Mouse (Mus musculus) lung, embryonic 15.5 days (tissue): Measurements from ENCODE around the gene Itpkb. TPM values are rescaled to one million over a fixed set of nuclear protein-coding genes. Genes with fewer than 3 reads are reported as not detected.

Experiments
- ATAC-seq: fragments of 200-750 bp; cut with Nextera tagmentation; 2 replicates; pipeline ENCODE4 v1.8.0; 2017; ENCODE audit warnings: moderate number of reproducible peaks, borderline replicate concordance; ENCODE audit not compliant: low FRiP score, low TSS enrichment; ENCODE audit errors: extremely low read depth
- H3K27ac ChIP-seq: fragments of 300-500 bp; sonication (generic); 2 replicates; pipeline ENCODE4 v1.5.1; 2015; ENCODE audit warnings: moderate library complexity, mild to moderate bottlenecking, inconsistent platforms
- H3K27me3 ChIP-seq: fragments of 300-500 bp; sonication (generic); 2 replicates; pipeline ENCODE4 v1.6.1; 2015; ENCODE audit warnings: inconsistent platforms
- H3K36me3 ChIP-seq: fragments of 300-500 bp; sonication (generic); 2 replicates; pipeline ENCODE4 v1.6.1; 2015; ENCODE audit warnings: inconsistent platforms
- H3K4me1 ChIP-seq: fragments of 300-500 bp; sonication (generic); 2 replicates; pipeline ENCODE4 v1.6.1; 2015; ENCODE audit warnings: inconsistent platforms
- H3K4me2 ChIP-seq: fragments of 300-500 bp; sonication (generic); 2 replicates; pipeline ENCODE4 v1.6.1; 2015; ENCODE audit warnings: inconsistent platforms, mild to moderate bottlenecking, moderate library complexity
- H3K4me3 ChIP-seq: fragments of 300-500 bp; sonication (generic); 2 replicates; pipeline ENCODE4 v1.5.1; 2015; ENCODE audit warnings: mild to moderate bottlenecking, inconsistent platforms
- H3K9ac ChIP-seq: fragments of 300-500 bp; sonication (generic); 2 replicates; pipeline ENCODE4 v1.6.1; 2015; ENCODE audit warnings: inconsistent platforms
- H3K9me3 ChIP-seq: fragments of 300-500 bp; sonication (generic); 2 replicates; pipeline ENCODE4 v1.6.1; 2016; ENCODE audit warnings: inconsistent platforms
- WGBS: fragments of 180-500 bp; shearing (Covaris S2); methylation state at CpG from one replicate; pipeline ENCODE4 v1.1.7; 2015; 5-methylcytosine and 5-hydroxymethylcytosine counted together
- polyA plus RNA-seq: library from polyadenylated mRNA; unstranded; fragments of >200 nt; fragmentation: Nextera tagmentation; extraction: Ambion mirVana; gene quantifications from 2 replicates; pipeline ENCODE4 v1.2.1, GENCODE M21; 2015

The Itpkb gene
- polyA plus RNA-seq, 1 experiment from 2014 or later, result 10.9 TPM

- Histone ChIP-seq H3K4me3 (no peak overlapping the region), H3K27ac (no peak overlapping the region), H3K9me3 (no peaks in the 10 kb centered on the region), H3K4me1 (peaks cover 14% of the 10 kb centered on the region; the same call in 1 of the 2 replicates), H3K4me2 (no peak overlapping the region), H3K9ac (no peak overlapping the region), H3K36me3 (no peaks in the 10 kb centered on the region), H3K27me3 (no peaks in the 10 kb centered on the region)
- no peak for ATAC-seq
- WGBS, result 43% methylated on average over 4 of the region's 4 CpGs
These were observed 29.3 kb upstream of the Itpkb start for GRCm38 (mm10) chr1:180300997-180301396.

DNA sequence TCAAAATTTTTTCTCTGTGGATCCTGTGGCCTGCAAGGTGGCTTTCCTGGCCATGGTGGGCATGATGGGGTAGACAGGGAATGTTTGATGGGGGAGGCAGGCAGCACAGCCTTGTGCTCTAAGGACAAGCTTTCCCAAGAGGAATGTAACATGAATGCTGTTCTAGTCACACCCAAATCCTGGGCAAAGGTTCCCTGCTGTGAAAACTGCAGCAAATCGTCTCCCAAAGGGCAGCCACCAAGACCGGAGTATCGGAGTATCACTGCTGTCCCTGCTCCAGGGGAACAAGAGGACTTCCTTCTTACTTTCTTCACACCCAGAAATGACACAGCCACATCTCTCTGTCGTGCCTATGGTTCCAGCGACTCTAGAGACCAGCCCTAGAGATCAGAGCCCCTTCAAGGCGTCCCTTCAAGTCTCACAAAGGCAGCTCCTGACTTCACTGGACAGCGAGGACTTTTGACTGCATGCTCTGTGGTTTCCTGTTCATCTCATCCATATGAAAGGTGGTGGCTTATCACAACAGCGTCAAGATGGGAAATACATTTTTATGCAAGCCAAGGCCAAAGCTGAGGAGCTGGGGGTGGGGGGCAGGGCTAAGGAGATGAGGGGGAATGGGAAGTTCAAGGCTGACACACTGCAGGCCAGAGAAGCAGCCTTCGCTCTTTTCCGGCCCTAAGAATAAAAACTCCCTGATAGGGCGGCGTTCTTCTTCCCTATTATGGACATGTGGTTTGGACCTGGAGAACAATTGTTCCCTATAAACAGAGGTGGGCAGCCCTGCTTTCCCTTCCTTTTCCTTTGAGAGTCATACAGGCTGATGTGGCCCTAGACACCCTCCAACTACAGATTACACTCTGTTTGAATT is 27.8 kb upstream of the Itpkb start:
- Histone ChIP-seq H3K27me3 (no peaks in the 10 kb centered on the region), H3K9ac (no peak overlapping the region), H3K36me3 (no peaks in the 10 kb centered on the region), H3K4me1 (peaks cover 21% of the 10 kb centered on the region), H3K27ac (peak overlapping the region; percentile 74), H3K4me3 (no peak overlapping the region), H3K4me2 (no peak overlapping the region), H3K9me3 (no peaks in the 10 kb centered on the region)
- 52% methylated on average over 12 of the region's 12 CpGs for WGBS
- peak; percentile 55; the same call in 1 of the 2 replicates for ATAC-seq

GRCm38 (mm10) chr1:180303600-180303999 is 26.7 kb upstream of the Itpkb start:
- no peak overlapping the region for H3K4me2 ChIP-seq
- H3K4me1 ChIP-seq, result peaks cover 28% of the 10 kb centered on the region
- no peak overlapping the region for H3K4me3 ChIP-seq
- H3K9me3 ChIP-seq, result no peaks in the 10 kb centered on the region
- no peak for ATAC-seq
- no peak overlapping the region for H3K9ac ChIP-seq
- WGBS, result 63% methylated on average over 5 of the region's 5 CpGs
- peak overlapping the region; percentile 51; the same call in 1 of the 2 replicates for H3K27ac ChIP-seq
- H3K27me3 ChIP-seq, result no peaks in the 10 kb centered on the region
- H3K36me3 ChIP-seq, result no peaks in the 10 kb centered on the region

DNA sequence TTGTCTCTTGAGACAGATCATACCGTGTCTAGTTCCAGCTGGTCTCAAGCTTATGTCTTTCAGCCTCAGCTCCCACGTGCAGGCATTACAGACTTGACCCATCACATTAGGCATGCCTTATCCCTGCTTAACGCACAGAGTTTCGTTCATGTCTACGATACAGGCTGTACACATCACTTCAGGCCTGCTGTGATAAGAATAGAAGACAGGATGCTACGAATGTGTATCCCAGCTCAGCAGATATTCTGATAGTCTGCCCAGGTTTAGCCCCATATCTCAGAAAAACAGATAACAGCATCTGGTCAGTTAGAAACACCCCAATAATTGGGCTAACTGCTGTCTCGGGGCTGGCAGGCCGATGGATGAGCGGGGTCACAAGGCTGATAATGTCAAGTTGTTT is 23.4 kb upstream of the Itpkb start:
- no peak overlapping the region for H3K9ac ChIP-seq
- no peaks in the 10 kb centered on the region for H3K27me3 ChIP-seq
- H3K27ac ChIP-seq, result no peak overlapping the region
- H3K4me2 ChIP-seq, result no peak overlapping the region
- no peaks in the 10 kb centered on the region for H3K9me3 ChIP-seq
- WGBS, result 62% methylated on average over 9 of the region's 9 CpGs
- H3K4me3 ChIP-seq, result no peak overlapping the region
- no peak for ATAC-seq
- peaks cover 22% of the 10 kb centered on the region for H3K4me1 ChIP-seq
- H3K36me3 ChIP-seq, result no peaks in the 10 kb centered on the region

DNA sequence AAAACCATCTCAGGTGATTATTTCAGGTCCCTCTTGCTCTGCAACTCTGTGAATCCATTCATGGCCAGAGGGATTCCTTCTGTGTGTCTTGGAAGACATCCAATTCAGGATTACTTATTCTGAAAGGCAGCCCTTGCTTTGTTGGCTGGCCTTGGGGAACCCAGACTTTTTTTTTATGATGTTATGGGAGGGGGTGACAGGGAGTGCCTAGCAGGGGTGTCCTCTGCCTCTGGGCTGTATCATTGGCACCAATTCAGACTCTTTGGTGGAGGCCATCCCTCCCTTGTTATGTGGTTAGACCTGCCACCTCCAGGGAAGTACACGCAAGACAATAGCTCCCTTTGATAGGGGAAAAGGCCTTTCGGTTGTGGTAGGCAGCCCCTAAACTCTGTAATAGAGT is 22.6 kb upstream of the Itpkb start:
- H3K36me3 ChIP-seq, result no peaks in the 10 kb centered on the region
- ATAC-seq, result no peak
- H3K4me1 ChIP-seq, result peaks cover 15% of the 10 kb centered on the region
- no peaks in the 10 kb centered on the region for H3K9me3 ChIP-seq
- no peak overlapping the region for H3K4me2 ChIP-seq
- no peak overlapping the region for H3K27ac ChIP-seq
- whole genome bisulfite sequencing, result 55% methylated on average over 2 of the region's 2 CpGs
- no peak overlapping the region for H3K4me3 ChIP-seq
- no peaks in the 10 kb centered on the region for H3K27me3 ChIP-seq
- no peak overlapping the region for H3K9ac ChIP-seq

DNA sequence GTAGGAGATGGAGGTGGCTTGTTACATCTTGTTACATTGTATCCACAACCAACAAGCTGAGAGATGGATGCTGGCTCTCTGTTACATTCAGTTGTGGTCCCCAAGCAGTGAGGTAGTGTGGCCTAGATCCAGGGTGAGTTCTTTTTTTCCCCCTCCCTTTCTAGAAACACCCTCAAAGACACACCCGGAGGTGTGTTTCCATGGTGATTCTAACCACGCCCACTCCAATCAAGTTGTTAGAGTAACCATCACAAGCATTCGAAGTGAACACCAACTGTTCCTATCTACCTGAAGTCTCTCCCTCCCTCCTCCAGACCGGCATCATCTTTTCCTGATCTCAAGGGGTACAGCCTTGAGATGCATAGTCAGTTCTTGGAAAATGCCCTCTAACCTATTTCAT is 21.4 kb upstream of the Itpkb start:
- H3K9me3 ChIP-seq, result no peaks in the 10 kb centered on the region
- no peak overlapping the region for H3K4me2 ChIP-seq
- no peak overlapping the region for H3K9ac ChIP-seq
- H3K4me3 ChIP-seq, result no peak overlapping the region
- H3K27me3 ChIP-seq, result no peaks in the 10 kb centered on the region
- H3K27ac ChIP-seq, result no peak overlapping the region
- WGBS, result 75% methylated on average over 4 of the region's 4 CpGs
- peaks cover 25% of the 10 kb centered on the region for H3K4me1 ChIP-seq
- no peaks in the 10 kb centered on the region for H3K36me3 ChIP-seq
- no peak for ATAC-seq

GRCm38 (mm10) chr1:180312286-180312685 is 18.0 kb upstream of the Itpkb start:
- no peak overlapping the region; the same call in 1 of the 2 replicates for H3K4me2 ChIP-seq
- no peak overlapping the region for H3K4me3 ChIP-seq
- H3K36me3 ChIP-seq, result no peaks in the 10 kb centered on the region
- no peak overlapping the region for H3K9ac ChIP-seq
- H3K27me3 ChIP-seq, result no peaks in the 10 kb centered on the region
- no peak overlapping the region for H3K27ac ChIP-seq
- 66% methylated on average over 6 of the region's 6 CpGs for WGBS
- H3K9me3 ChIP-seq, result no peaks in the 10 kb centered on the region
- H3K4me1 ChIP-seq, result peaks cover 29% of the 10 kb centered on the region
- ATAC-seq, result no peak

GRCm38 (mm10) chr1:180312792-180313311 is 17.4 kb upstream of the Itpkb start:
- 37% methylated on average over 6 of the region's 6 CpGs for WGBS
- no peak overlapping the region for H3K27ac ChIP-seq

DNA sequence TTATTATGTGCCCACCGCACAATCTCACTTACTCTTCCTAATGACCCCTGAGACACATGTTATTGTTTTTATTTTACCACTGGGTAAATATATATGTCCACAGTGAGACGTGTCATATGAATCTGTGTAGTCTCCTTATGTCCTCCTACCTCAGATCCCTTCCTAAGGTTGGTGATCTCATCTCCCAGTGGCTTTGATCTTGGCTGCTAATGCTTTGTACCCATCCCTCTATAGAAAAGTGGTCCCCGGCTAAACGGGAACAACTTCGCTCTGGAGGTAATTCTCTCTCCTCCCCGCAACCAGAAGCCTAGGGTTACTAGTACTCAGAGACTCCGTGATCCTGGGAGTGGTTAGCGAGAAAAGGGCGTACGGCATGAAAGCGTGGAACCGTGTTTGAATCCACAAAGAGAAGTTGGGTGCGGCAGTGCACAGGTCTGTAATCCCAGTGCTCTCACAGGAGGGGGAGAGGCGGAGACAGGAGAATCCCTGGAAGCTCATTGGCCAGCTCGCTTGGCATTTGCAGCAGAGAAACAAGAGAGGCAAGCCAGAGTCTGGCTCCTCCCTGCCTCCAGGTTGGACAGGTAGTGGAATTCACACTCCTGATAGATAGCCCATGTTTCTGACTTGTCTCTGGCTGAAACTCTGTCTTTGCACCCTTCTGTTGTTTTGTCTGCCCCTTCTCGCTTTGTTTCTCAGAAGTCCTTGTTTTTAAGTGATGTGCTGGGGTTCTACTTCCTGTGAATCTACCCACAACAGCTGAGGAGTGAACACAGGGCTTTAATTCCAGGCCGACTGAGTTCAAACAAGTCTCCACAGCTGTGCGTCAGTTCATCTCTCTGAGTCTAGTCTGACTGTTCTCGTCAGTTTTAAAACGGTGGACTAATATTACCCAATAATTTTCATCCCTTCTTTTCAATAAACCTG is 16.5 kb upstream of the Itpkb start:
- WGBS, result 13% methylated on average over 20 of the region's 20 CpGs
- H3K27ac ChIP-seq, result no peak overlapping the region

More at GRCm38 (mm10) chr1:180312792-180313311, 17.4 kb upstream of the Itpkb start:
- peaks cover 24% of the 10 kb centered on the region for H3K4me1 ChIP-seq
- H3K9ac ChIP-seq, result no peak overlapping the region
- H3K4me3 ChIP-seq, result no peak overlapping the region
- no peaks in the 10 kb centered on the region for H3K27me3 ChIP-seq
- ATAC-seq, result no peak
- no peaks in the 10 kb centered on the region for H3K36me3 ChIP-seq
- H3K9me3 ChIP-seq, result no peaks in the 10 kb centered on the region
- H3K4me2 ChIP-seq, result no peak overlapping the region

DNA sequence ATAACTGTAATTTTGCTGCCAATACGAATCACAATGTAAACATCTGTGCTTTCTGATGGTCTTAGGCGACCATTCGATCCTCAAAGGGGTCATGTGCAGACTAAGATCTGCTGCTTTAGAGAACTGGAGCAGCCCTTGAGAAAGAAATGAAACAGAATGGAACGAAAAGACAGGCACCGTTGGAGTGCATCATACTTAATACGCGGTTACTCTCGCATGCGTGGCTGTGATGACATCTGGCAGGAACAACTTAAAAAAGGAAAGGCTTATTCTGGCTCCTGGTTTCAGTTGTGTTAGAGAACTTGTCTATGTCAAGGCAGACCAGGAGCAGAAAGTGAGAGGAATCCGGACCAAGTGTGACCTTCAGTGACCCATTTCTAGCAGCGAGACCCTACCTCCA is 15.6 kb upstream of the Itpkb start:
- Histone ChIP-seq H3K9me3 (no peaks in the 10 kb centered on the region), H3K4me2 (no peak overlapping the region), H3K27ac (no peak overlapping the region), H3K4me3 (no peak overlapping the region), H3K9ac (no peak overlapping the region), H3K36me3 (no peaks in the 10 kb centered on the region), H3K27me3 (no peaks in the 10 kb centered on the region), H3K4me1 (peaks cover 20% of the 10 kb centered on the region)
- WGBS, result 64% methylated on average over 11 of the region's 11 CpGs
- no peak for ATAC-seq

More for the DNA sequence above, 16.5 kb upstream of the Itpkb start:
- H3K36me3 ChIP-seq, result no peaks in the 10 kb centered on the region
- H3K4me1 ChIP-seq, result peaks cover 20% of the 10 kb centered on the region
- peak; percentile 65; the same call in 1 of the 2 replicates for ATAC-seq
- peak overlapping the region; percentile 51 for H3K4me2 ChIP-seq
- H3K9ac ChIP-seq, result no peak overlapping the region
- H3K27me3 ChIP-seq, result no peaks in the 10 kb centered on the region
- H3K9me3 ChIP-seq, result no peaks in the 10 kb centered on the region
- peak overlapping the region; percentile 22; the same call in 1 of the 2 replicates for H3K4me3 ChIP-seq

- Histone ChIP-seq H3K9ac (no peak overlapping the region), H3K27ac (no peak overlapping the region), H3K9me3 (no peaks in the 10 kb centered on the region), H3K4me2 (no peak overlapping the region), H3K27me3 (no peaks in the 10 kb centered on the region), H3K4me1 (peaks cover 20% of the 10 kb centered on the region), H3K36me3 (no peaks in the 10 kb centered on the region), H3K4me3 (no peak overlapping the region)
- WGBS, result 62% methylated on average over 3 of the region's 3 CpGs
- ATAC-seq, result no peak
These were observed 15.2 kb upstream of the Itpkb start for GRCm38 (mm10) chr1:180315127-180315526.
